Mouse (Mus musculus) embryonic facial prominence, embryonic 11.5 days (tissue): ENCODE measurements around the gene Mrm2. TPM values are rescaled to one million over a fixed set of nuclear protein-coding genes. Genes with fewer than 3 reads are reported as not detected.

Source experiments
- ATAC-seq: fragments of 200-750 bp; cut with Nextera tagmentation; replicated peaks from 2 replicates; pipeline ENCODE4 v1.8.0; 2017; ENCODE audit warnings: low read depth; ENCODE audit not compliant: insufficient number of reproducible peaks, low FRiP score, low TSS enrichment
- DNase-seq: peaks from one replicate; pipeline ENCODE4 v3.0.0-alpha.2; 2015; ENCODE audit warnings: low spot score
- H3K27ac ChIP-seq: fragments of 300-500 bp; sonication (generic); replicated peaks from 2 replicates; pipeline ENCODE4 v1.5.1; 2014; ENCODE audit warnings: mild to moderate bottlenecking, low read depth, low read length, control low read depth
- H3K27me3 ChIP-seq: fragments of 300-500 bp; sonication (generic); 2 replicates; pipeline ENCODE4 v1.6.1; 2014; ENCODE audit warnings: mild to moderate bottlenecking, low read length, moderate library complexity, mixed read lengths; ENCODE audit not compliant: control insufficient read depth, insufficient read depth
- H3K36me3 ChIP-seq: fragments of 300-500 bp; sonication (generic); replicated peaks from 2 replicates; pipeline ENCODE4 v1.6.1; 2014; ENCODE audit warnings: low read depth, mild to moderate bottlenecking, low read length, moderate library complexity, mixed read lengths; ENCODE audit not compliant: control insufficient read depth, insufficient read depth
- H3K4me1 ChIP-seq: fragments of 300-500 bp; sonication (generic); 2 replicates; pipeline ENCODE4 v1.6.1; 2014; ENCODE audit warnings: low read length, mixed read lengths; ENCODE audit not compliant: control insufficient read depth, insufficient read depth
- H3K4me2 ChIP-seq: fragments of 300-500 bp; sonication (generic); 2 replicates; pipeline ENCODE4 v1.6.1; 2014; ENCODE audit warnings: low read depth, mild to moderate bottlenecking, control low read depth, low read length, moderate library complexity
- H3K4me3 ChIP-seq: fragments of 300-500 bp; sonication (generic); 2 replicates; pipeline ENCODE4 v1.5.1; 2014; ENCODE audit warnings: low read depth, low read length, control low read depth
- H3K9ac ChIP-seq: fragments of 300-500 bp; sonication (generic); replicated peaks from 2 replicates; pipeline ENCODE4 v1.6.1; 2014; ENCODE audit warnings: mild to moderate bottlenecking, control low read depth, low read length
- H3K9me3 ChIP-seq: fragments of 300-500 bp; sonication (generic); replicated peaks from 2 replicates; pipeline ENCODE4 v1.6.1; 2016; ENCODE audit warnings: mild to moderate bottlenecking, low read length, inconsistent platforms, mixed read lengths; ENCODE audit not compliant: control insufficient read depth
- WGBS: fragments of 180-500 bp; shearing (Covaris S2); extraction: QIAGEN DNeasy Blood & Tissue Kit; methylation state at CpG from one replicate; pipeline ENCODE4 v1.1.7; 2014; 5-methylcytosine and 5-hydroxymethylcytosine counted together
- polyA plus RNA-seq: library from polyadenylated mRNA; unstranded; fragments of >200 nt; fragmentation: Nextera tagmentation; extraction: Ambion mirVana; gene quantifications from 2 replicates; pipeline ENCODE4 v1.2.1, GENCODE M21; 2014

Mrm2 gene
- polyA plus RNA-seq, 1 experiment from 2014 or later: 21.6 TPM

DNA sequence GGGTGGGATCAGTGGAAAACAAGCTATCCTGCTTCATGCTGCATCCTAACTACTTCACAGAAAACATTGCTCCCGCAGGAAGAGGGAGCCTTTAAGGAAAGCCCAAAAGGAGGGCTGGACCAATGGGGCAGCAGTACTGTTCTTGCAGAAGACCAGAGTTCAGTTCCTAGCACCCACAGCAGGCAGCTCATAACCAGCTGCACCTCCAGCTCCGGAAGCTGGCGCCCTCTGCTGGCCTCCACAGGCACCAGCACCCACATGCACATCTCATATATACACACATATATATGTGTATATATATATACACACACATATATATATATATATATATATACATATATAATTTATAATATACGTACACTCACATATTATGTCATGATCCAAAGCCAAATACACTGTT, 7.1 kb upstream of the Mrm2 start:
- H3K27me3 ChIP-seq: no peaks in the 10 kb centered on the region
- H3K27ac ChIP-seq: no peak overlapping the region
- no peaks in the 10 kb centered on the region for H3K4me1 ChIP-seq
- no peak overlapping the region for H3K9ac ChIP-seq
- peaks cover 4% of the 10 kb centered on the region for H3K36me3 ChIP-seq
- H3K9me3 ChIP-seq: no peaks in the 10 kb centered on the region
- no peak for DNase-seq
- no peak overlapping the region for H3K4me2 ChIP-seq
- 88% methylated on average over 4 of the region's 4 CpGs for WGBS
- H3K4me3 ChIP-seq: no peak overlapping the region
- ATAC-seq: no peak

GRCm38 (mm10) chr5:140336680-140337079, 5.0 kb upstream of the Mrm2 start:
- no peak overlapping the region for H3K9ac ChIP-seq
- H3K4me3 ChIP-seq: no peak overlapping the region
- peaks cover 4% of the 10 kb centered on the region for H3K36me3 ChIP-seq
- no peaks in the 10 kb centered on the region for H3K27me3 ChIP-seq
- H3K4me2 ChIP-seq: no peak overlapping the region
- ATAC-seq: no peak
- no peaks in the 10 kb centered on the region for H3K4me1 ChIP-seq
- peak; percentile 41 for DNase-seq
- WGBS: 77% methylated on average over 1 of the region's 1 CpGs
- no peak overlapping the region for H3K27ac ChIP-seq
- no peaks in the 10 kb centered on the region for H3K9me3 ChIP-seq

DNA sequence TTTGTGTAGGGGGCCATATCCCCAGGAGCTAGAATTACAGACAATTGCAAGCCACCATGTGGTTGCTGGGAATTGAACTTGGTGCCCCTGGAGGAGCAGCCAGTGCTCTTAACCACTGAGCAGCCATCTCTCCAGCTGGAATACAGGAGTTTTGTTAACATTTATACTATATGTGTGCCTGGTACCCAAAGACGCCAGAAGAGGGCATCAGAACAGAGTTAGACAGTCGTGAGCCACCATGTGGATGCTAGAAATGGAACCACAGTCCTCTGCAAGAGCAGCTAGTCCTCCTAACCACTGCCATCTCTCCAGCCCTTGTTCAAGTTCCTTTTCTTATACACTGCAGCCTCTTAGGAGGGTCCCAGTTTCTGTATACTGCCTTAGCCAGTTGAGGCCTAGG, 1.9 kb upstream of the Mrm2 start:
- H3K9ac ChIP-seq: no peak overlapping the region
- H3K27ac ChIP-seq: no peak overlapping the region
- no peak for ATAC-seq
- 27% methylated on average over 2 of the region's 2 CpGs for WGBS
- H3K9me3 ChIP-seq: no peaks in the 10 kb centered on the region
- H3K4me2 ChIP-seq: no peak overlapping the region
- no peaks in the 10 kb centered on the region for H3K27me3 ChIP-seq
- H3K4me3 ChIP-seq: no peak overlapping the region
- H3K4me1 ChIP-seq: peaks cover 2% of the 10 kb centered on the region; the same call in 1 of the 2 replicates
- DNase-seq: peak; percentile 45
- no peaks in the 10 kb centered on the region; the same call in 1 of the 2 replicates for H3K36me3 ChIP-seq

GRCm38 (mm10) chr5:140332519-140332918, 821 bp upstream of the Mrm2 start:
- Histone ChIP-seq H3K9me3 (no peaks in the 10 kb centered on the region), H3K4me1 (peaks cover 2% of the 10 kb centered on the region; the same call in 1 of the 2 replicates), H3K36me3 (no peaks in the 10 kb centered on the region; the same call in 1 of the 2 replicates), H3K4me3 (no peak overlapping the region), H3K27ac (no peak overlapping the region), H3K9ac (no peak overlapping the region), H3K27me3 (no peaks in the 10 kb centered on the region), H3K4me2 (no peak overlapping the region; the same call in 1 of the 2 replicates)
- 63% methylated on average over 4 of the region's 4 CpGs for WGBS
- DNase-seq (no peak), ATAC-seq (no peak)

GRCm38 (mm10) chr5:140324058-140324457, 7.6 kb downstream of the Mrm2 start:
- Histone ChIP-seq H3K4me2 (no peak overlapping the region), H3K4me3 (no peak overlapping the region), H3K9me3 (no peaks in the 10 kb centered on the region), H3K4me1 (no peaks in the 10 kb centered on the region), H3K36me3 (no peaks in the 10 kb centered on the region; the same call in 1 of the 2 replicates), H3K27me3 (no peaks in the 10 kb centered on the region), H3K9ac (no peak overlapping the region), H3K27ac (no peak overlapping the region)
- ATAC-seq (no peak), DNase-seq (no peak)
- 90% methylated on average over 5 of the region's 5 CpGs for WGBS

DNA sequence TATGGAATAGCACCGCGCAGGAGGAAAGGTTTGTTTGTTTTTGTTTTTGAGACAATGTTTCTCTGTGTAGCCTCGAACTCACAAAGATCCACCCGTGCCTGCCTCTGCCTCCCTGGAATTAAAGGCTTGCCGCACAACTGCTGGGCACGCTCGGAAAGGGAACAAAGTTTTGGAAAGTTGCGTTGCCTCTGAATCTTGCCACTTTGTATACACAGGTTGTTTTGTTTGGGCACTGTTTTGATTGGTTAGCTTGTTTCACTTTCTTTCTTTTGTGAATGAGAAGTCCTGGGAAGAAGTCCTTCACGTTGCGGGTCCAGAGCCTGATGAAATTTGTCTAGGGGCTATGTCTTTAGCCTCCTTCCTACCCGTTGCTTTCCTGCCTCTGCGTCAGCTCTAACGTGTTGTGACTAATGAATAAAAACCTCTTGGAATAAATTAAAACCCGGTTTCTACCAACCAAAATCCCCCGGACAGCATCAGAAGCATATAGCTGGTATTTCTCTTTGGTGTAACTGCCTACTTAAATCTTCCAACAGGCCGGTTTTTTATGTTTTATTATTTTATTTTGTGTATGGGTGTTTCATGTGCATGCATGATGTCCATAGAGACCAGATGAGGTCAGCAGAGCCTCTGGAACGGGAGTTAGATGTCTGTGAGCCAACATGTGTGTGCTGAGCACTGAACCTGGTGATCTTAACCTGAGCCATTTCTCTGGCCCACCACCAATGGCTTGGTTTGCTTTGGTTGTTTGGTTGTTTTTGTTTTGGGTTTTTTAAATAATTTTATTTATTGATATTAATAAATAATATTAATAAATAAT, 9.7 kb downstream of the Mrm2 start:
- Histone ChIP-seq H3K9ac (peak overlapping the region; percentile 98), H3K4me2 (peak overlapping the region; percentile 69), H3K27me3 (no peaks in the 10 kb centered on the region), H3K4me1 (no peaks in the 10 kb centered on the region), H3K4me3 (peak overlapping the region; percentile 95), H3K36me3 (no peaks in the 10 kb centered on the region; the same call in 1 of the 2 replicates), H3K9me3 (no peaks in the 10 kb centered on the region), H3K27ac (0 out of 2 replicates have a peak overlapping the region, but pooled peaks have one; percentile 22)
- ATAC-seq (no peak), DNase-seq (peak; percentile 50)
- WGBS: 2% methylated on average over 17 of the region's 17 CpGs

GRCm38 (mm10) chr5:140321042-140321755, 10.5 kb downstream of the Mrm2 start, which contains the start of the genes Mad1l1 and Nudt1:
Gene Mad1l1 (minus strand): TSS chr5:140321552.
Gene Nudt1 (plus strand): TSS chr5:140321656.
- DNase-seq (peak; percentile 97), ATAC-seq (peak; percentile 80)
- H3K27ac ChIP-seq: peak within 1 kb of the TSS; percentile 44; the same call in 1 of the 2 replicates
- no peaks in the 10 kb centered on the region for H3K9me3 ChIP-seq
- peak within 1 kb of the TSS; percentile 69 for H3K4me2 ChIP-seq
- peak within 1 kb of the TSS; percentile 95 for H3K4me3 ChIP-seq
- H3K4me1 ChIP-seq: no peaks in the 10 kb centered on the region
- H3K9ac ChIP-seq: peak within 1 kb of the TSS; percentile 98
- H3K27me3 ChIP-seq: no peaks in the 10 kb centered on the region
- no peaks in the 10 kb centered on the region; the same call in 1 of the 2 replicates for H3K36me3 ChIP-seq
- WGBS: under 1% methylated on average over 55 of the region's 60 CpGs
